Mouse (Mus musculus): ENCODE data around the gene 1190005I06Rik. TPM values are rescaled to one million over a fixed set of nuclear protein-coding genes. Genes with fewer than 3 reads are reported as not detected.
A peak's percentile ranks its signal among the peaks of the same experiment; 100 is the strongest.
"Not testable (repeated sequence)": the region's sequence is repeated elsewhere in the genome, so short reads cannot be mapped to it uniquely, and the experiment has no call there.

1190005I06Rik gene
- polyA plus RNA-seq, 1 experiment from 2014 or later = 5.2 TPM

GRCm38 (mm10) chr8:120681113-120681512 is 33.7 kb upstream of the 1190005I06Rik start:
- H3K9me3 ChIP-seq = no peaks in the 10 kb centered on the region
- 83% methylated on average over 10 of the region's 10 CpGs for WGBS
- no peak for ATAC-seq (ENCODE audit: low FRiP score, low read depth)
- no peaks in the 10 kb centered on the region for H3K4me1 ChIP-seq
- H3K4me2 ChIP-seq (replicated peaks) = no peak overlapping the region
- no peak overlapping the region for H3K27ac ChIP-seq (replicated peaks)
- peaks cover 6% of the 10 kb centered on the region; the same call in 1 of the 2 replicates for H3K27me3 ChIP-seq
- no peak overlapping the region for H3K4me3 ChIP-seq
- no peak overlapping the region for H3K9ac ChIP-seq (replicated peaks)
- H3K36me3 ChIP-seq = no peaks in the 10 kb centered on the region

GRCm38 (mm10) chr8:120680405-120680804 is 33.0 kb upstream of the 1190005I06Rik start:
- not testable (repeated sequence) for H3K27ac ChIP-seq (replicated peaks); H3K9me3 ChIP-seq; H3K27me3 ChIP-seq; H3K4me1 ChIP-seq; H3K36me3 ChIP-seq; H3K4me2 ChIP-seq (replicated peaks); H3K4me3 ChIP-seq; H3K9ac ChIP-seq (replicated peaks)
- 70% methylated on average over 7 of the region's 7 CpGs for WGBS
- 0 out of 2 replicates have a peak, but pooled peaks have one; percentile 44 for ATAC-seq (ENCODE audit: low FRiP score, low read depth)

- Histone ChIP-seq H3K9ac (replicated peaks) (no peak overlapping the region), H3K4me2 (replicated peaks) (no peak overlapping the region), H3K27ac (replicated peaks) (no peak overlapping the region), H3K4me3 (no peak overlapping the region), H3K27me3 (peaks cover 6% of the 10 kb centered on the region; the same call in 1 of the 2 replicates), H3K4me1 (no peaks in the 10 kb centered on the region), H3K36me3 (0 out of 2 replicates have a peak, but pooled peaks cover 7% of the 10 kb centered on the region), H3K9me3 (no peaks in the 10 kb centered on the region)
- WGBS = 81% methylated on average over 11 of the region's 11 CpGs
- no peak for ATAC-seq (ENCODE audit: low FRiP score, low read depth)
These were observed 32.4 kb upstream of the 1190005I06Rik start for GRCm38 (mm10) chr8:120679629-120680387.

GRCm38 (mm10) chr8:120678447-120678846 is 31.0 kb upstream of the 1190005I06Rik start:
- Histone ChIP-seq H3K4me3 (no peak overlapping the region), H3K36me3 (peaks cover 16% of the 10 kb centered on the region), H3K27me3 (peaks cover 6% of the 10 kb centered on the region; the same call in 1 of the 2 replicates), H3K9me3 (no peaks in the 10 kb centered on the region), H3K4me1 (no peaks in the 10 kb centered on the region), H3K27ac (replicated peaks) (no peak overlapping the region), H3K9ac (replicated peaks) (no peak overlapping the region), H3K4me2 (replicated peaks) (no peak overlapping the region)
- WGBS = 15% methylated on average over 10 of the region's 10 CpGs
- 0 out of 2 replicates have a peak, but pooled peaks have one; percentile 6 for ATAC-seq (ENCODE audit: low FRiP score, low read depth)

DNA sequence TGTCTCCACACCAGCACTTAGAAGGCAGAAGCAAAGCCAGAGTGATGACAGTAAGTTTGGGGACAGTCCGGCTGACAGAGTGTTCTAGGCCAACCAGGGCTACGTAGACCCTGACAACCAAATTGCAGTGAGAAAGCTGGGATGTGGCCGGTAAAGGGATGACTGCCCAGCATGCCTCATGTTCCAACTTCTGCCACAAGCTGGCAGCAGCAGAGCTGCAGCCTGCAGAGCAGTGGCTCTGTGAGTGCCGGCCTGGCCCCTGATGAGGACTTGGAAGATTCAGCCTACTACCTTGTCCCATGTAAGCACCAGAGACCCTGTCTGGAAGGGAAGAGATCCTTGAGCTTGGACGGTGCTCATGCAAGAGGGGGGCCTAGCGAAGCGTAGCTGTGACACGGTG is 28.3 kb upstream of the 1190005I06Rik start:
- H3K36me3 ChIP-seq = peaks cover 42% of the 10 kb centered on the region
- no peak for ATAC-seq (ENCODE audit: low FRiP score, low read depth)
- WGBS = 75% methylated on average over 8 of the region's 8 CpGs
- H3K4me1 ChIP-seq = 0 out of 2 replicates have a peak, but pooled peaks cover 4% of the 10 kb centered on the region
- no peaks in the 10 kb centered on the region; the same call in 1 of the 2 replicates for H3K27me3 ChIP-seq
- no peaks in the 10 kb centered on the region for H3K9me3 ChIP-seq
- H3K4me2 ChIP-seq (replicated peaks) = no peak overlapping the region
- no peak overlapping the region for H3K27ac ChIP-seq (replicated peaks)
- H3K9ac ChIP-seq (replicated peaks) = no peak overlapping the region
- no peak overlapping the region for H3K4me3 ChIP-seq

GRCm38 (mm10) chr8:120673298-120673697 is 25.9 kb upstream of the 1190005I06Rik start:
- H3K27me3 ChIP-seq = no peaks in the 10 kb centered on the region
- H3K4me1 ChIP-seq = peaks cover 12% of the 10 kb centered on the region
- H3K9me3 ChIP-seq = no peaks in the 10 kb centered on the region
- no peak overlapping the region for H3K27ac ChIP-seq (replicated peaks)
- no peak overlapping the region for H3K4me3 ChIP-seq
- 96% methylated on average over 7 of the region's 7 CpGs for WGBS
- peaks cover 53% of the 10 kb centered on the region for H3K36me3 ChIP-seq
- no peak for ATAC-seq (ENCODE audit: low FRiP score, low read depth)
- H3K9ac ChIP-seq (replicated peaks) = no peak overlapping the region
- H3K4me2 ChIP-seq (replicated peaks) = no peak overlapping the region

DNA sequence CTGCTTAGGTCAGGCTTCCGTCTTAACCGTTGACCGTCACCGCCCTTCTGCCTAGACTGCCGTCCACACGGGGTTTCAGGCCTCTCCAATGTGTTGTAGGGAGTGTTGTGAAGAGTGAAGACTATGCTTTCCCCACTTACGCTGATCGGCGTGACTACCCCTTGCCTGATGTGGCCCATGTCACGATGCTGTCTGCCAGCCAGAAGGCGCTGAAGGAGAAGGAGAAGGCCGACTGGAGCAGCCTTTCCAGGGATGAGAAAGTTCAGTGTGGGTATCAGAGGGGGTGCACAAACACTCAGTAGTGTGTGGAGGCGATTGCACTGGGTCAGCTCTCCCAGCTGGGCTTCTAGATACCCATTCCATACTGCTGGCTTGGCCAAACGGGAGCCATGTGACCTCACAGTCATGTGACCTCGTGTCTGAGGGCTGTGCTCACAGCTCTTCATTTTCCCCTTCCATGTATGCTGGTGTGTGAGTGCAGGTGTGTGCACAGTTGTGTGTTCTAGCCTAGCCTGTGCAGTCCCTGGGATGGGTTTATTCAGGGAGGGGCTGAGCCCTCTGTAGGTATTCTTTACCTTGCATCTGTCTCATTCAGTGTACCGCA is 25.3 kb upstream of the 1190005I06Rik start:
- H3K4me3 ChIP-seq = no peak overlapping the region
- H3K4me1 ChIP-seq = peaks cover 12% of the 10 kb centered on the region
- 93% methylated on average over 16 of the region's 16 CpGs for WGBS
- H3K36me3 ChIP-seq = peaks cover 53% of the 10 kb centered on the region
- no peak overlapping the region for H3K9ac ChIP-seq (replicated peaks)
- no peak overlapping the region for H3K27ac ChIP-seq (replicated peaks)
- H3K4me2 ChIP-seq (replicated peaks) = no peak overlapping the region
- ATAC-seq (ENCODE audit: low FRiP score, low read depth) = no peak
- no peaks in the 10 kb centered on the region for H3K27me3 ChIP-seq
- no peaks in the 10 kb centered on the region for H3K9me3 ChIP-seq

- Histone ChIP-seq H3K27me3 (no peaks in the 10 kb centered on the region), H3K4me1 (peaks cover 17% of the 10 kb centered on the region), H3K9me3 (no peaks in the 10 kb centered on the region), H3K36me3 (peaks cover 53% of the 10 kb centered on the region), H3K9ac (replicated peaks) (no peak overlapping the region), H3K4me3 (no peak overlapping the region), H3K27ac (replicated peaks) (no peak overlapping the region), H3K4me2 (replicated peaks) (no peak overlapping the region)
- 47% methylated on average over 6 of the region's 6 CpGs for WGBS
- ATAC-seq (ENCODE audit: low FRiP score, low read depth) = no peak
These were observed 24.3 kb upstream of the 1190005I06Rik start for GRCm38 (mm10) chr8:120671775-120672174.

DNA sequence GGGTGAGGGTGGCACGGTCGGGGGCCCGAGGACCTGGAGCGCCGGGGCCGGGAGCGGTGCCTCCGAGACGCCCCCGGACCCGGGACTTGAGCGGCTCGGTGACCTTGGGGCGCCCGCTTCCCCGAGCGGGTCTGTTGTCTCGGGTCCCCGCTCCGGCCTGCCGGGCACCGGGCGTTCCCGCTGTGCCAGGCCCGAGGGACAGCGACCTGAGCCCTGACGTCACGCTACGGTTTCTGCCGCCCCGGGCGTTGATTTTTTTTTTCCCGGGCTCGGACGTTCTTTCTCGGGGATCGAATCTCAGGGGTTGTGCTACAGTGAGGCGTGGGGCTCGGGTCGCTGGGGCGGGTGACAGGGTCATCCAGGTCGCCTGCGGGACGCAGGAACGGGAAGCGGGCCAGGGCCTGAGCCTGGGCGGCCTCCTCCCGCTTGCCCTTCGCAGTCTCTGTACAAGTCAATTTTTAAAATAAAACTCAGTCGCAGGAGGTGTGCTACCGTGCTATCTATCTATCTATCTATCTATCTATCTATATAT is 21.0 kb upstream of the 1190005I06Rik start, which contains the start of gene Emc8:
Gene Emc8 (minus strand): TSS at position 200 of the 532 bp plus-strand sequence.
- peaks cover 42% of the 10 kb centered on the region for H3K4me1 ChIP-seq
- ATAC-seq (ENCODE audit: low FRiP score, low read depth) = no peak; the same call in 1 of the 2 replicates
- under 1% methylated on average over 48 of the region's 51 CpGs for WGBS

GRCm38 (mm10) chr8:120667561-120668373 is 20.3 kb upstream of the 1190005I06Rik start, which contains the start of the genes Gm27021 and Cox4i1:
Gene Gm27021 (minus strand): TSS chr8:120668079.
Gene Cox4i1 (plus strand): TSS chr8:120668222.
- Histone ChIP-seq H3K4me3 (peak within 1 kb of the TSS; percentile 90), H3K9ac (replicated peaks) (peak within 1 kb of the TSS; percentile 97), H3K27ac (replicated peaks) (peak within 1 kb of the TSS; percentile 86), H3K4me2 (replicated peaks) (peak within 1 kb of the TSS; percentile 93), H3K27me3 (no peaks in the 10 kb centered on the region), H3K4me1 (peaks cover 42% of the 10 kb centered on the region), H3K36me3 (peaks cover 38% of the 10 kb centered on the region), H3K9me3 (no peaks in the 10 kb centered on the region)
- peak; percentile 92 for ATAC-seq (ENCODE audit: low FRiP score, low read depth)
- WGBS = under 1% methylated on average over 77 of the region's 105 CpGs

More for the DNA sequence above, 21.0 kb upstream of the 1190005I06Rik start, which contains the start of gene Emc8:
- H3K4me3 ChIP-seq = peak within 1 kb of the TSS; percentile 90
- H3K36me3 ChIP-seq = peaks cover 45% of the 10 kb centered on the region
- no peaks in the 10 kb centered on the region for H3K9me3 ChIP-seq
- peak within 1 kb of the TSS; percentile 86 for H3K27ac ChIP-seq (replicated peaks)
- H3K4me2 ChIP-seq (replicated peaks) = peak within 1 kb of the TSS; percentile 93
- peak within 1 kb of the TSS; percentile 97 for H3K9ac ChIP-seq (replicated peaks)
- H3K27me3 ChIP-seq = no peaks in the 10 kb centered on the region

- ATAC-seq (ENCODE audit: low FRiP score, low read depth) = no peak
- H3K4me1 ChIP-seq = peaks cover 42% of the 10 kb centered on the region
- H3K27ac ChIP-seq (replicated peaks) = no peak overlapping the region
These were observed 19.5 kb upstream of the 1190005I06Rik start for GRCm38 (mm10) chr8:120666807-120667470.

More at GRCm38 (mm10) chr8:120666807-120667470, 19.5 kb upstream of the 1190005I06Rik start:
- H3K36me3 ChIP-seq = peaks cover 30% of the 10 kb centered on the region
- no peaks in the 10 kb centered on the region for H3K9me3 ChIP-seq
- H3K4me3 ChIP-seq = peak overlapping the region; percentile 90
- peak overlapping the region; percentile 93 for H3K4me2 ChIP-seq (replicated peaks)
- WGBS = 2% methylated on average over 17 of the region's 17 CpGs
- peak overlapping the region; percentile 97 for H3K9ac ChIP-seq (replicated peaks)
- no peaks in the 10 kb centered on the region for H3K27me3 ChIP-seq
